Mouse (Mus musculus): Measurements from ENCODE around the gene Ubd. TPM values are rescaled to one million over a fixed set of nuclear protein-coding genes. Genes with fewer than 3 reads are reported as not detected.

Ubd gene
- not detected in 2 replicates for polyA plus RNA-seq (2014; fragmentation: Nextera tagmentation; extraction: Ambion mirVana)

- H3K27me3 ChIP-seq (ENCODE audit: control insufficient read depth, insufficient read depth, low read length), result peaks cover 11% of the 10 kb centered on the region; the same call in 1 of the 2 replicates
- H3K4me3 ChIP-seq (replicated peaks; ENCODE audit: low read depth, low read length), result no peak within 1 kb of the TSS
- DNase-seq, result no peak
- no peaks in the 10 kb centered on the region for H3K4me1 ChIP-seq (ENCODE audit: control insufficient read depth, insufficient read depth, low read length)
- H3K27ac ChIP-seq (replicated peaks; ENCODE audit: low read depth, low read length), result no peak within 1 kb of the TSS
- no peak within 1 kb of the TSS for H3K4me2 ChIP-seq (ENCODE audit: low read length)
- no peaks in the 10 kb centered on the region for H3K9me3 ChIP-seq (ENCODE audit: control insufficient read depth, low read length)
- H3K36me3 ChIP-seq (ENCODE audit: control insufficient read depth, insufficient read depth, low read length), result no peaks in the 10 kb centered on the region
- 86% methylated on average over 2 of the region's 2 CpGs for WGBS
- no peak within 1 kb of the TSS for H3K9ac ChIP-seq (replicated peaks; ENCODE audit: low read length)
- ATAC-seq (ENCODE audit: low FRiP score, low TSS enrichment), result no peak
Observed at GRCm38 (mm10) chr17:37193656-37194055, at the start of gene Ubd. Ubd (plus strand) TSS chr17:37193892.

- no peak for DNase-seq
- ATAC-seq (ENCODE audit: low FRiP score, low TSS enrichment), result no peak
- H3K9ac ChIP-seq (replicated peaks; ENCODE audit: low read length), result no peak within 1 kb of the TSS
- no peaks in the 10 kb centered on the region for H3K36me3 ChIP-seq (ENCODE audit: control insufficient read depth, insufficient read depth, low read length)
- no peaks in the 10 kb centered on the region for H3K9me3 ChIP-seq (ENCODE audit: control insufficient read depth, low read length)
- H3K4me2 ChIP-seq (ENCODE audit: low read length), result no peak within 1 kb of the TSS
- H3K27me3 ChIP-seq (ENCODE audit: control insufficient read depth, insufficient read depth, low read length), result no peaks in the 10 kb centered on the region
- no peaks in the 10 kb centered on the region for H3K4me1 ChIP-seq (ENCODE audit: control insufficient read depth, insufficient read depth, low read length)
- H3K4me3 ChIP-seq (replicated peaks; ENCODE audit: low read depth, low read length), result no peak within 1 kb of the TSS
- H3K27ac ChIP-seq (replicated peaks; ENCODE audit: low read depth, low read length), result no peak within 1 kb of the TSS
Observed at GRCm38 (mm10) chr17:37161394-37161793, 32.3 kb upstream of the Ubd start, which contains the start of gene Olfr93. Olfr93 (minus strand) TSS chr17:37161494.

GRCm38 (mm10) chr17:37185474-37185873 is 8.2 kb upstream of the Ubd start:
- no peak overlapping the region for H3K4me2 ChIP-seq (ENCODE audit: low read length)
- H3K9me3 ChIP-seq (ENCODE audit: control insufficient read depth, low read length), result no peaks in the 10 kb centered on the region
- no peak overlapping the region for H3K27ac ChIP-seq (replicated peaks; ENCODE audit: low read depth, low read length)
- H3K9ac ChIP-seq (replicated peaks; ENCODE audit: low read length), result no peak overlapping the region
- no peak overlapping the region for H3K4me3 ChIP-seq (replicated peaks; ENCODE audit: low read depth, low read length)
- no peak for DNase-seq
- 64% methylated on average over 6 of the region's 6 CpGs for WGBS
- H3K27me3 ChIP-seq (ENCODE audit: control insufficient read depth, insufficient read depth, low read length), result no peaks in the 10 kb centered on the region
- ATAC-seq (ENCODE audit: low FRiP score, low TSS enrichment), result no peak
- no peaks in the 10 kb centered on the region for H3K36me3 ChIP-seq (ENCODE audit: control insufficient read depth, insufficient read depth, low read length)
- no peaks in the 10 kb centered on the region for H3K4me1 ChIP-seq (ENCODE audit: control insufficient read depth, insufficient read depth, low read length)

- no peaks in the 10 kb centered on the region for H3K27me3 ChIP-seq (ENCODE audit: control insufficient read depth, insufficient read depth, low read length)
- ATAC-seq (ENCODE audit: low FRiP score, low TSS enrichment) (no peak), DNase-seq (peak; percentile 70)
- H3K4me2 ChIP-seq (ENCODE audit: low read length), result no peak overlapping the region
- no peaks in the 10 kb centered on the region for H3K4me1 ChIP-seq (ENCODE audit: control insufficient read depth, insufficient read depth, low read length)
- no peaks in the 10 kb centered on the region for H3K9me3 ChIP-seq (ENCODE audit: control insufficient read depth, low read length)
- H3K27ac ChIP-seq (replicated peaks; ENCODE audit: low read depth, low read length), result no peak overlapping the region
- H3K36me3 ChIP-seq (ENCODE audit: control insufficient read depth, insufficient read depth, low read length), result no peaks in the 10 kb centered on the region
- no peak overlapping the region for H3K4me3 ChIP-seq (replicated peaks; ENCODE audit: low read depth, low read length)
- no peak overlapping the region for H3K9ac ChIP-seq (replicated peaks; ENCODE audit: low read length)
- 33% methylated on average over 2 of the region's 2 CpGs for WGBS
Observed at GRCm38 (mm10) chr17:37190711-37191110, 3.0 kb upstream of the Ubd start.

DNA sequence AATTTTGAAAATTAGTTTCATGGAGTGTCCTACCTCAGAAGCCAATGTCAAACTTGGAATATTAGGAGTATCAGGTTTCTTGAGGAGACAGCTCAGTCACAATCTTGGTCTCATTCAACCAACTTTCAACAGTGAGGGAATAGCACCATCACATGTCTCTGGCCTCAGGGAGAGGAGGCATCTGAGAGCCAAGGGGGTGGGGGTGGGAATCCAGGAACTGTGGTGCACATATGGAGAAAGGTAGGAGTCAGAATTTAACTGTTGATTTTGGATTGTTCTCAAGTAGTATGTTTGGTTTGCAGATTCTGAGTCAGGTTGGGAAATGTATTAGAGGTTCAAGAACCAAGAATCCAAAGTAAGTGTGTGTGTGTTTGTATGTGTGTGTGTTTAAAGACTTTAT is 660 bp upstream of the Ubd start:
- Histone ChIP-seq H3K4me3 (replicated peaks; ENCODE audit: low read depth, low read length) (no peak overlapping the region), H3K36me3 (ENCODE audit: control insufficient read depth, insufficient read depth, low read length) (no peaks in the 10 kb centered on the region), H3K9me3 (ENCODE audit: control insufficient read depth, low read length) (no peaks in the 10 kb centered on the region), H3K4me2 (ENCODE audit: low read length) (no peak overlapping the region), H3K27ac (replicated peaks; ENCODE audit: low read depth, low read length) (no peak overlapping the region), H3K9ac (replicated peaks; ENCODE audit: low read length) (no peak overlapping the region), H3K27me3 (ENCODE audit: control insufficient read depth, insufficient read depth, low read length) (peaks cover 5% of the 10 kb centered on the region; the same call in 1 of the 2 replicates), H3K4me1 (ENCODE audit: control insufficient read depth, insufficient read depth, low read length) (no peaks in the 10 kb centered on the region)
- no peak for DNase-seq
- no peak for ATAC-seq (ENCODE audit: low FRiP score, low TSS enrichment)

GRCm38 (mm10) chr17:37194782-37195181 is 1.1 kb downstream of the Ubd start:
- Histone ChIP-seq H3K27me3 (ENCODE audit: control insufficient read depth, insufficient read depth, low read length) (peaks cover 11% of the 10 kb centered on the region; the same call in 1 of the 2 replicates), H3K4me1 (ENCODE audit: control insufficient read depth, insufficient read depth, low read length) (no peaks in the 10 kb centered on the region), H3K9me3 (ENCODE audit: control insufficient read depth, low read length) (no peaks in the 10 kb centered on the region), H3K9ac (replicated peaks; ENCODE audit: low read length) (no peak overlapping the region), H3K27ac (replicated peaks; ENCODE audit: low read depth, low read length) (no peak overlapping the region), H3K4me2 (ENCODE audit: low read length) (no peak overlapping the region), H3K36me3 (ENCODE audit: control insufficient read depth, insufficient read depth, low read length) (no peaks in the 10 kb centered on the region), H3K4me3 (replicated peaks; ENCODE audit: low read depth, low read length) (no peak overlapping the region)
- WGBS, result 88% methylated on average over 5 of the region's 5 CpGs
- DNase-seq, result no peak
- ATAC-seq (ENCODE audit: low FRiP score, low TSS enrichment), result no peak

- under 1% methylated on average over 77 of the region's 77 CpGs for WGBS
- Histone ChIP-seq H3K27ac (replicated peaks; ENCODE audit: low read depth, low read length) (peak overlapping the region; percentile 70), H3K4me3 (replicated peaks; ENCODE audit: low read depth, low read length) (peak overlapping the region; percentile 62), H3K9me3 (ENCODE audit: control insufficient read depth, low read length) (no peaks in the 10 kb centered on the region), H3K27me3 (ENCODE audit: control insufficient read depth, insufficient read depth, low read length) (peaks cover 11% of the 10 kb centered on the region; the same call in 1 of the 2 replicates), H3K4me1 (ENCODE audit: control insufficient read depth, insufficient read depth, low read length) (no peaks in the 10 kb centered on the region), H3K4me2 (ENCODE audit: low read length) (peak overlapping the region; percentile 87), H3K9ac (replicated peaks; ENCODE audit: low read length) (peak overlapping the region; percentile 72), H3K36me3 (ENCODE audit: control insufficient read depth, insufficient read depth, low read length) (no peaks in the 10 kb centered on the region)
- ATAC-seq (ENCODE audit: low FRiP score, low TSS enrichment) (peak; percentile 88), DNase-seq (peak; percentile 81)
Observed at GRCm38 (mm10) chr17:37196845-37197724, 3.4 kb downstream of the Ubd start.

DNA sequence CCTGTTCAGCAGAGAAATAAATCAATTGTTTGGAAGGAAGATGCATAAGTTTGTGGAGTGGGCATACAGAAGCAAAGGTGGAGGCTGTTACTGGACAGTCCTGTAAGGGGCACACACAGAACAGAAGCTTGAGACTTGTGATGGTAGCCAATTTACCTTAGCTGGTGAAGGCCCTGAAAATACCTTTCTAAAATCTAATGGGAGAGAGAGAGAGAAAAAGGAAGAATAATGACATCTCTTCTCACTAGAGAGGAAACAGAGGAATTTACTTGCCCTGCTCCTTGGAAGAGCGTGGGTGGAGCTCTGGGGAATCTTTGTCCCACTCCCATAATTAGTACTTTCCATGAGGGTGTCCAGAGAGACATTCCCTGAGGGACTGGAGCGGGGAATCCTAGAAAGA is 7.2 kb downstream of the Ubd start, which contains the start of gene Olfr94:
Gene Olfr94, minus strand, starts transcription at position 101 of the 400 bp plus-strand sequence.
- Histone ChIP-seq H3K4me1 (ENCODE audit: control insufficient read depth, insufficient read depth, low read length) (no peaks in the 10 kb centered on the region), H3K9ac (replicated peaks; ENCODE audit: low read length) (no peak within 1 kb of the TSS), H3K27me3 (ENCODE audit: control insufficient read depth, insufficient read depth, low read length) (peaks cover 11% of the 10 kb centered on the region; the same call in 1 of the 2 replicates), H3K9me3 (ENCODE audit: control insufficient read depth, low read length) (no peaks in the 10 kb centered on the region), H3K36me3 (ENCODE audit: control insufficient read depth, insufficient read depth, low read length) (no peaks in the 10 kb centered on the region), H3K4me2 (ENCODE audit: low read length) (no peak within 1 kb of the TSS), H3K4me3 (replicated peaks; ENCODE audit: low read depth, low read length) (no peak within 1 kb of the TSS), H3K27ac (replicated peaks; ENCODE audit: low read depth, low read length) (no peak within 1 kb of the TSS)
- 76% methylated on average over 2 of the region's 2 CpGs for WGBS
- DNase-seq (no peak), ATAC-seq (ENCODE audit: low FRiP score, low TSS enrichment) (no peak)
